26 mouse cellular contexts compared by ENCODE assay signal in genomic region chr4:17092132-17092531, GRCm38 (mm10).
DNase-seq lines count a peak whose midpoint lies in the region; ATAC-seq lines count a peak whose summit lies in the region.
"Had no signal": no experiment of that assay in that cellular context is flagged by ENCODE, and none has a peak within 500 bp of the region (broad histone marks: within the 10 kb centered on the region; RNA-seq: fewer than 3 reads in every experiment).

No protein-coding gene starts in this region.

- 7% methylated on average over 3 of the region's 3 CpGs for WGBS in midbrain, embryonic 11.5 days
- 2% methylated on average over 3 of the region's 3 CpGs for WGBS in midbrain, embryonic 13.5 days

- peak; percentile 48; the same call in 1 of the 2 replicates for ATAC-seq in midbrain, embryonic 11.5 days (ENCODE audit: low FRiP score)
- ATAC-seq in midbrain, embryonic 13.5 days = no peak
- ATAC-seq: forebrain, embryonic 14.5 days; Patski had no signal

- H3K4me2 ChIP-seq in midbrain, embryonic 11.5 days = no peak overlapping the region
- no peak overlapping the region for H3K4me2 ChIP-seq in midbrain, embryonic 13.5 days (replicated peaks)
- H3K4me2 ChIP-seq: embryonic facial prominence, embryonic 13.5 days; heart, embryonic 11.5 days; kidney, embryonic 15.5 days; liver, embryonic 13.5 days; neural tube, embryonic 12.5 days; stomach, embryonic 15.5 days had no signal

- H3K4me3 ChIP-seq in midbrain, embryonic 11.5 days (ENCODE audit: low read depth, low read length) = no peak overlapping the region
- no peak overlapping the region for H3K4me3 ChIP-seq in midbrain, embryonic 13.5 days (replicated peaks)
- H3K4me3 ChIP-seq: embryonic facial prominence, embryonic 13.5 days; erythroblast, embryonic 14.5 days; kidney, embryonic 15.5 days; liver, embryonic 13.5 days; neural tube, embryonic 12.5 days; stomach, embryonic 15.5 days had no signal

- no peak overlapping the region for H3K9ac ChIP-seq in midbrain, embryonic 11.5 days (ENCODE audit: low read length)
- no peak overlapping the region for H3K9ac ChIP-seq in midbrain, embryonic 13.5 days (replicated peaks)
- H3K9ac ChIP-seq: embryonic facial prominence, embryonic 13.5 days; kidney, embryonic 15.5 days; liver, embryonic 13.5 days; neural tube, embryonic 12.5 days; stomach, embryonic 15.5 days had no signal

- no peaks in the 10 kb centered on the region for H3K9me3 ChIP-seq in midbrain, embryonic 11.5 days (ENCODE audit: control insufficient read depth, low read length)
- no peaks in the 10 kb centered on the region for H3K9me3 ChIP-seq in midbrain, embryonic 13.5 days
- H3K9me3 ChIP-seq: embryonic facial prominence, embryonic 13.5 days; G1E; kidney, embryonic 15.5 days; liver, embryonic 13.5 days; neural tube, embryonic 12.5 days; stomach, embryonic 15.5 days had no signal

- no peaks in the 10 kb centered on the region for H3K27me3 ChIP-seq in midbrain, embryonic 11.5 days (ENCODE audit: control insufficient read depth, insufficient read depth, low read length)
- H3K27me3 ChIP-seq in midbrain, embryonic 13.5 days = no peaks in the 10 kb centered on the region
- H3K27me3 ChIP-seq: embryonic facial prominence, embryonic 13.5 days; kidney, embryonic 15.5 days; liver, embryonic 13.5 days; neural tube, embryonic 12.5 days; Patski; stomach, embryonic 15.5 days had no signal

- no peaks in the 10 kb centered on the region for H3K4me1 ChIP-seq in midbrain, embryonic 11.5 days (ENCODE audit: control insufficient read depth, insufficient read depth, low read length)
- H3K4me1 ChIP-seq in midbrain, embryonic 13.5 days (replicated peaks) = 0 out of 2 replicates have a peak, but pooled peaks cover 4% of the 10 kb centered on the region
- H3K4me1 ChIP-seq: embryonic facial prominence, embryonic 13.5 days; kidney, embryonic 15.5 days; liver, embryonic 13.5 days; stomach, embryonic 15.5 days had no signal

- H3K27ac ChIP-seq in midbrain, embryonic 11.5 days (ENCODE audit: low read depth, low read length) = no peak overlapping the region
- no peak overlapping the region for H3K27ac ChIP-seq in midbrain, embryonic 13.5 days
- H3K27ac ChIP-seq: embryonic facial prominence, embryonic 13.5 days; kidney, embryonic 15.5 days; liver, embryonic 13.5 days; neural tube, embryonic 12.5 days; stomach, embryonic 15.5 days had no signal

- H3K36me3 ChIP-seq in midbrain, embryonic 11.5 days (ENCODE audit: control insufficient read depth, insufficient read depth, low read length) = no peaks in the 10 kb centered on the region
- H3K36me3 ChIP-seq in midbrain, embryonic 13.5 days = no peaks in the 10 kb centered on the region
- H3K36me3 ChIP-seq: embryonic facial prominence, embryonic 13.5 days; G1E; kidney, embryonic 15.5 days; liver, embryonic 13.5 days; neural tube, embryonic 12.5 days; stomach, embryonic 15.5 days had no signal

- peak; percentile 11 for DNase-seq in embryo, embryonic 10.5 days (ENCODE audit: low spot score)
- no peak for DNase-seq in embryo, embryonic 10 days (ENCODE audit: low spot score)
- no peak for DNase-seq in midbrain, embryonic 11.5 days (ENCODE audit: low spot score, missing footprints)
- DNase-seq in ZHBTc4 (ENCODE audit: low read depth, low spot score) = peak; percentile 97
- DNase-seq in gastrocnemius, postnatal 10 days = no peak
- DNase-seq in spleen, postnatal 36 days (ENCODE audit: low spot score in 2 of 2) = no peak
- DNase-seq: adrenal gland, postnatal 14 days; cerebellum, adult 9-10 months; heart, adult 11 months; kidney, adult 11 months; kidney, postnatal 36 days; liver, embryonic 13.5 days; lung, adult 2 months; lung, postnatal 14 days; right cerebral cortex, postnatal 4 days; thymus, postnatal 36 days had no signal

Comparison
In these comparisons a context has a peak if more than half of its experiments do, and no peak if none do; other contexts are left out.
1. DNase-seq: peak in embryo, embryonic 10.5 days (single experiment) and ZHBTc4 (single experiment); none in embryo, embryonic 10 days (single experiment), midbrain, embryonic 11.5 days (single experiment), gastrocnemius, postnatal 10 days (single experiment) and spleen, postnatal 36 days (0 of 2).